Mouse (Mus musculus) embryonic facial prominence, embryonic 10.5 days (tissue): ENCODE results near the gene Bzw2. TPM values are rescaled to one million over a fixed set of nuclear protein-coding genes. Genes with fewer than 3 reads are reported as not detected.

ENCODE experiments used
- DNase-seq: peaks from one replicate; pipeline ENCODE4 v3.0.0-alpha.2; 2017; ENCODE audit warnings: low spot score
- H3K27ac ChIP-seq: fragments of 300-500 bp; sonication (generic); replicated peaks from 2 replicates; pipeline ENCODE4 v1.5.1; 2016; ENCODE audit warnings: mild to moderate bottlenecking
- H3K27me3 ChIP-seq: fragments of 300-500 bp; sonication (generic); replicated peaks from 2 replicates; pipeline ENCODE4 v1.6.1; 2016; ENCODE audit warnings: low read depth, mild to moderate bottlenecking; ENCODE audit not compliant: poor library complexity, severe bottlenecking
- H3K36me3 ChIP-seq: fragments of 300-500 bp; sonication (generic); replicated peaks from 2 replicates; pipeline ENCODE4 v1.6.1; 2016; ENCODE audit warnings: mild to moderate bottlenecking, moderate library complexity
- H3K4me1 ChIP-seq: fragments of 300-500 bp; sonication (generic); 2 replicates; pipeline ENCODE4 v1.6.1; 2016
- H3K4me3 ChIP-seq: fragments of 300-500 bp; sonication (generic); 2 replicates; pipeline ENCODE4 v1.5.1; 2016; ENCODE audit warnings: mild to moderate bottlenecking, moderate library complexity
- H3K9me3 ChIP-seq: fragments of 300-500 bp; sonication (generic); 2 replicates; pipeline ENCODE4 v1.6.1; 2016; ENCODE audit warnings: mild to moderate bottlenecking
- WGBS: fragments of 180-500 bp; shearing (Covaris S2); methylation state at CpG from one replicate; pipeline ENCODE4 v1.1.7; 2016; 5-methylcytosine and 5-hydroxymethylcytosine counted together
- polyA plus RNA-seq: library from polyadenylated mRNA; unstranded; fragments of >200 nt; fragmentation: Nextera tagmentation; extraction: Ambion mirVana; gene quantifications from 2 replicates; pipeline ENCODE4 v1.2.1, GENCODE M21; 2016

Gene Bzw2
- polyA plus RNA-seq, 1 experiment from 2014 or later, result 301 TPM

GRCm38 (mm10) chr12:36132668-36133067 lies 25.2 kb downstream of the Bzw2 start:
- Histone ChIP-seq H3K27ac (no peak overlapping the region), H3K4me3 (no peak overlapping the region), H3K27me3 (no peaks in the 10 kb centered on the region), H3K9me3 (no peaks in the 10 kb centered on the region), H3K4me1 (peaks cover 4% of the 10 kb centered on the region; the same call in 1 of the 2 replicates), H3K36me3 (peaks cover 93% of the 10 kb centered on the region)
- 94% methylated on average over 3 of the region's 3 CpGs for WGBS
- no peak for DNase-seq

- H3K27ac ChIP-seq, result no peak overlapping the region
- WGBS, result 96% methylated on average over 2 of the region's 2 CpGs
- H3K4me1 ChIP-seq, result peaks cover 4% of the 10 kb centered on the region; the same call in 1 of the 2 replicates
- no peak overlapping the region for H3K4me3 ChIP-seq
- no peaks in the 10 kb centered on the region for H3K27me3 ChIP-seq
- DNase-seq, result no peak
- H3K36me3 ChIP-seq, result peaks cover 89% of the 10 kb centered on the region
- no peaks in the 10 kb centered on the region for H3K9me3 ChIP-seq
Measured at GRCm38 (mm10) chr12:36132254-36132653, 25.6 kb downstream of the Bzw2 start.

- Histone ChIP-seq H3K36me3 (peaks cover 87% of the 10 kb centered on the region), H3K4me1 (peaks cover 4% of the 10 kb centered on the region; the same call in 1 of the 2 replicates), H3K9me3 (no peaks in the 10 kb centered on the region), H3K27me3 (no peaks in the 10 kb centered on the region), H3K4me3 (no peak overlapping the region), H3K27ac (no peak overlapping the region)
- DNase-seq, result no peak
- WGBS, result 95% methylated on average over 5 of the region's 5 CpGs
Measured at GRCm38 (mm10) chr12:36129826-36130225, 28.1 kb downstream of the Bzw2 start.

DNA sequence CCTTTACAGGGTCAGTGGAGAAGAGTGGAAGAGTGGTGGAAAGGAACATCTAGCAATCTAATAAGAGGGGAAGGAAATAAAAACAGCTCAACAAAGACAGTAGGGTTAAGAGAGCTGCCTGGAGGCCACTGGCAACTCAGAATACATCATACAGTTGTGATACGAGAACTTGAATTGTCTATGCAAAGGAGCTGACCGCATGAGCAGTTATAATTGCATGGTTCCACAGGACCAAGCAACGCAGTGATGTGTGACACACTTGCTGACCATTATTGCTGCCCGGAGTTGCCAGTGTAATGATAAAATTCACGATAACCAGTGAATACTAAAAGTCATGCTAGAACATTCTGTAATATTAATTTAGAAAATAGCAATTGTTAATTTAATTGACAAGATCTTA lies 31.8 kb downstream of the Bzw2 start:
- Histone ChIP-seq H3K9me3 (no peaks in the 10 kb centered on the region), H3K27ac (no peak overlapping the region), H3K27me3 (no peaks in the 10 kb centered on the region), H3K4me1 (no peaks in the 10 kb centered on the region), H3K4me3 (no peak overlapping the region), H3K36me3 (peaks cover 89% of the 10 kb centered on the region)
- no peak for DNase-seq
- WGBS, result 96% methylated on average over 5 of the region's 5 CpGs

DNA sequence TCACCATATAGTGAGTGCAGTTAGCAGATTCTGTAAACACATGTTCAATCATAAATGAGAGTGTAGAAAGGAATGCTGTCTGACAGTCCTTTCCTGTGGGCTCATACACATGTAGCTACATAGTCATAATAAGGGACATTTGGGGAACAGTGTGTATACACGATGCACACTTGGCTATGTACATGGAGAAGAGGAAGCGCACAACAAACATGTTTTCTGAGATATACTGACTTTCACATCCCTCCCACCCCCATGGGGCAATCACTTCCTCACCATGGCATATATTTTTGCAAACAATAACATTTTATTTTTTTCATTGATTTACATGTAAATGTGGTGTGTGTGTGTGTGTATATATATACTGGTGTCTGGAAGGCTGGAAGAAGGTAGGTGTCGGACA lies 38.6 kb downstream of the Bzw2 start:
- no peak for DNase-seq
- Histone ChIP-seq H3K36me3 (peaks cover 98% of the 10 kb centered on the region), H3K27me3 (no peaks in the 10 kb centered on the region), H3K4me3 (no peak overlapping the region), H3K4me1 (no peaks in the 10 kb centered on the region), H3K9me3 (no peaks in the 10 kb centered on the region), H3K27ac (no peak overlapping the region)
- 97% methylated on average over 3 of the region's 3 CpGs for WGBS

DNA sequence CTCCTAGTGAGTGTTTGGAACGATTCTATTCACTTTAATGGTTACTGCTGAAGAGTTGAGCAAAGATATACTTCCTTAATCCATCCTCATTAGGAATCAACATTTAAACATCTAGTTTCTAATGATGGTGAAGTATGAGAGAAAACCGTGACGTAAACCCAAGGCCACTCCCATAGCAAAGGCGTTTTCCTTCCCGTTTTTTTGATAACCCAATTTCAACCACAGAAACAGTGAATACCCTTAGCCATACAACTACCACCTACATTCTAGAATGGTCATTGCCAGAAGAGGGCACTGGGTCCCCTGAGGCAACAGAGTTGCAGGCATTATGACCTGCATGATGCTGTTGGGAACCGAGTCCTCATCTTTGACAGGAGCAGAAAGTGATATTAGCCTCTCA lies 40.7 kb downstream of the Bzw2 start:
- Histone ChIP-seq H3K4me3 (no peak overlapping the region), H3K27ac (no peak overlapping the region), H3K27me3 (no peaks in the 10 kb centered on the region), H3K36me3 (peaks cover 98% of the 10 kb centered on the region), H3K9me3 (no peaks in the 10 kb centered on the region), H3K4me1 (no peaks in the 10 kb centered on the region)
- no peak for DNase-seq
- WGBS, result 95% methylated on average over 6 of the region's 6 CpGs

GRCm38 (mm10) chr12:36112081-36112480 lies 45.8 kb downstream of the Bzw2 start:
- Histone ChIP-seq H3K27me3 (no peaks in the 10 kb centered on the region), H3K4me3 (no peak overlapping the region), H3K4me1 (no peaks in the 10 kb centered on the region), H3K36me3 (peaks cover 98% of the 10 kb centered on the region), H3K9me3 (0 out of 2 replicates have a peak, but pooled peaks cover 4% of the 10 kb centered on the region), H3K27ac (no peak overlapping the region)
- WGBS, result 93% methylated on average over 3 of the region's 3 CpGs
- DNase-seq, result no peak

DNA sequence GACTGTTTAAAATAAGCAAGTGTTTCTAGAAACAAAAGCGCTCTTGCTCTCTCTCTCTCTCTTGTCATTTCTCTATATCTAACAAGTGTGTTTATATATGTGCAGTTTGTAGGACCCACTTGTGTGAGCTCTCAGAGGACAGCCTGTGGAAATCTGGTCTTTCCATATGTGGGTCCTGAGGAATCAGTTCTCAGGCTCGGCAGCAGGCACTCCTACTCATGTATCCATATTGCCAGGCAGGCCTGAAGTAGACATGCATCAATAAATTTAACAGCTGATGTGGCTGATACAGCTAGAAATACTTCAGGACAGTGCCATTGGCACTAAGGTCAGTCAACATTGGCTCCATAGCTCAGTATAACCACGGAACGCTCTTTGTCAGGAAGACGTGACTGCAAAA lies 46.8 kb downstream of the Bzw2 start:
- H3K36me3 ChIP-seq, result peaks cover 95% of the 10 kb centered on the region
- H3K4me1 ChIP-seq, result no peaks in the 10 kb centered on the region
- no peak overlapping the region for H3K4me3 ChIP-seq
- DNase-seq, result no peak
- H3K27me3 ChIP-seq, result no peaks in the 10 kb centered on the region
- H3K27ac ChIP-seq, result no peak overlapping the region
- H3K9me3 ChIP-seq, result 0 out of 2 replicates have a peak, but pooled peaks cover 6% of the 10 kb centered on the region
- 93% methylated on average over 5 of the region's 5 CpGs for WGBS

GRCm38 (mm10) chr12:36110457-36110856 lies 47.4 kb downstream of the Bzw2 start:
- Histone ChIP-seq H3K27ac (no peak overlapping the region), H3K9me3 (0 out of 2 replicates have a peak, but pooled peaks cover 6% of the 10 kb centered on the region), H3K27me3 (no peaks in the 10 kb centered on the region), H3K4me1 (no peaks in the 10 kb centered on the region), H3K4me3 (no peak overlapping the region), H3K36me3 (peaks cover 91% of the 10 kb centered on the region)
- no peak for DNase-seq
- 93% methylated on average over 5 of the region's 5 CpGs for WGBS

GRCm38 (mm10) chr12:36108442-36108841 lies 49.4 kb downstream of the Bzw2 start:
- peaks cover 3% of the 10 kb centered on the region; the same call in 1 of the 2 replicates for H3K4me1 ChIP-seq
- H3K4me3 ChIP-seq, result no peak overlapping the region
- 98% methylated on average over 5 of the region's 5 CpGs for WGBS
- H3K27ac ChIP-seq, result no peak overlapping the region
- H3K36me3 ChIP-seq, result peaks cover 85% of the 10 kb centered on the region
- H3K9me3 ChIP-seq, result 0 out of 2 replicates have a peak, but pooled peaks cover 6% of the 10 kb centered on the region
- no peak for DNase-seq
- no peaks in the 10 kb centered on the region for H3K27me3 ChIP-seq

DNA sequence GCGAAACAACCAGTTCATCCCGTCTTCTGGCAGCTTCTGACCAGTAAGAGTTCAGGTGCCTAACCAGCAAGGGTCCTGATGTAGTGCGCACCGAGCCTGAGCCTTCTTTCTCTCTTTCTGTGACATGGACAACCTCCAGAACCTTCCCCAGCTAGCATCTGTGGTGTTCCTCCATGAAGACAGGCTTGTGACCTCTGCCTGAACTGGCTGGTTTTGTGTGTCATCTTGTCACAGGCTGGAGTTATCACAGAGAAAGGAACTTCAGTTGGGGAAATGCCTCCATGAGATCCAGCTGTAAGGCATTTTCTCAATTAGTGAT lies 54.3 kb downstream of the Bzw2 start:
- Histone ChIP-seq H3K9me3 (0 out of 2 replicates have a peak, but pooled peaks cover 6% of the 10 kb centered on the region), H3K4me3 (no peak overlapping the region), H3K27me3 (no peaks in the 10 kb centered on the region), H3K4me1 (peaks cover 3% of the 10 kb centered on the region; the same call in 1 of the 2 replicates), H3K27ac (no peak overlapping the region), H3K36me3 (peaks cover 61% of the 10 kb centered on the region)
- peak; percentile 50 for DNase-seq
- WGBS, result 70% methylated on average over 4 of the region's 4 CpGs

DNA sequence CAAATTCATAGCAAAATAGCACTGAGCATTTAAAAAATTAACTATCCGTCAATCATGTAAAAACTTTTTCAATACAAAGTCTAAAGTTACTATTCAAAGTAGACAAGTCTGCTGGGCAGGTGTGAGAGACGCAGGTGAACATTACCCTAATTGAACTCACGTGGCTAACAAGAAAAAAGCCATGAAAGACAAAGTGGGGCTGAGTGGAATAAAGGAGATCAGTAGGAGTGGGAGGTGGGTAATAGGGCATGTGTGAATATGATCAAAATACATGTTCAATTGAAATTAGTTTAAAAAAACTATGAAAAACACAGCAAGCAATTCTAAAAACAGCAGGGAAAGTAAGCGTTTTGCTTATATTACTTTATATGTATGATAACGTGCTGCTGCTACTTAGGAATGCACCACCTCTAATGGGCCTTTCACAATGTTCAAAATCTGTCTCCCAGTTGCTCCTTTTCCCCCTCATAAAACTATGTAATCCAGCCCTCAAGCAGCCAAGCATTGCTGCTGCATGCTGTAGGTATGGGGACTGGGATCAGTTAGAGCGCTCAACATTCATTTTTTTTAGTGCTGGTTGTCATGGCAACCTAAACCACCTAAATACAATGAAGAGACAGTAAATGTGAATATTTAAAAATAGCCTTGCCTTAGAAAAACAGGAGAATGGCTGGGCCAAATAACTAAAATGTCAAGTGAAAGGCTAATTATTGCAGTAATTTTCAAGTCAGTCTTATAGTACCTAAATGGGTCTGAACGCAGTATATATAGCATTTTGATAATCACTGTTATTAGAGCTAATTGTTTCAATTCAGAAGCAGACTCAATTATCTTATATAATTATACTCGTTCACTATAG lies 54.9 kb downstream of the Bzw2 start:
- Histone ChIP-seq H3K9me3 (0 out of 2 replicates have a peak, but pooled peaks cover 6% of the 10 kb centered on the region), H3K27me3 (no peaks in the 10 kb centered on the region), H3K27ac (no peak overlapping the region; the same call in 1 of the 2 replicates), H3K36me3 (peaks cover 61% of the 10 kb centered on the region), H3K4me3 (no peak overlapping the region), H3K4me1 (peaks cover 3% of the 10 kb centered on the region; the same call in 1 of the 2 replicates)
- WGBS, result 80% methylated on average over 8 of the region's 8 CpGs
- peak; percentile 21 for DNase-seq

DNA sequence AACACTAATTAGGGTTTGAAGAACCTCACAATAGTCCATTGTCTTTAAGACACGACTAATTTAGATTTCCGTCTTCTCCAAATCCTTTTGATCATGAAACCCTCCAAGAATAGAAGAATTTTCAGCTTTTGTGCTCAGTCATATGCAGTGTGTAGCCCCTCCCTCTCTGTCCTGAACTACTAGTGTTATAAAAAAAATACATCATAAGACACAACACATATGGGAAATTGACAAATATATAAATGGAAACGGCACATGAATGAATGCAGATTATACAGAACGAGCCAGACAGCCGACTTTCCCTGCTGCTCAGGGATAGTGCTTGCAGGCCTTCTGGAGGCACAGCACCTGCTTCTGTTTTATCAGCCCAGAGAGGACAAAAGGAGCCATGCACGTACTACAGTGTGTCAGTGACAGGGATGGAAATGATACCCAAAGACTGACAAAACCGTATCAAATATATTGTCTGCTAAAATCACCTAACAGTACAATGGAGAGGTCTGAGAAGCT lies 62.5 kb downstream of the Bzw2 start:
- no peaks in the 10 kb centered on the region for H3K9me3 ChIP-seq
- DNase-seq, result no peak
- H3K27ac ChIP-seq, result no peak overlapping the region
- peaks cover 82% of the 10 kb centered on the region for H3K36me3 ChIP-seq
- no peaks in the 10 kb centered on the region for H3K27me3 ChIP-seq
- H3K4me1 ChIP-seq, result no peaks in the 10 kb centered on the region
- 79% methylated on average over 7 of the region's 7 CpGs for WGBS
- H3K4me3 ChIP-seq, result no peak overlapping the region
